Mouse (Mus musculus) bone marrow, adult 2 months (tissue): ENCODE results near the gene Slc44a4.

Experiments used
- CTCF ChIP-seq: fragments of 200-500 bp; IDR thresholded peaks from 2 replicates; pipeline ENCODE4 v1.5.1; 2011; ENCODE audit warnings: low read length, control low read depth; ENCODE audit not compliant: control insufficient read depth, insufficient read depth
- POLR2A ChIP-seq: fragments of 200-500 bp; IDR thresholded peaks from 2 replicates; pipeline ENCODE4 v1.6.1; 2011; ENCODE audit warnings: low read depth, mild to moderate bottlenecking, control low read depth, low read length, borderline replicate concordance; ENCODE audit not compliant: control insufficient read depth

DNA sequence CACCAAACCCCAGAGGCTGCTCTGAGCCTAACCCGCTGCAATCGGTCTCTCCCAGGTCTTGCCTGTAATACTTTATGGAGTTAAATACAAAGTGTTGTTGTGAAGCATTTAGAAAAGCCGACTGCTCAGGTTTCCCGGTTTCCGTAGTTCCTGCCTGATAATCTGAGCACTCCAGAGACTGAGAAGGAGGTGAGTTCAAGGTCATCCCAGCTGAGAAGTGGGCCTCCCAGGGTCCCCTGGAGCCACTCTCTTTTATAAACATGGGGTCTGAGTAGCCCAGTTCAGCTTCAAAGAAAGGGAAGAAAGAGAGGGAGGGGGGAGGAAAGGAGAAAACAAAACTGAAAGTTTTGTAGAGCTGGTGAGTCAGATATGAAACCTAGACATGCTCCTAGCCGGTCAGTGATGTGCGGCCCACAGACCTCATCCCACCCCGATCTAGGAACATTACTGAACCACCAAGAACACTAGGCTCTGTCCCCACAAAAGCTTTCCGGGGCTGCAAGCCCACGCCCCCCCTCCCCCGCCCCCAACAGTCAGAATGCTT lies 34.9 kb upstream of the Slc44a4 start, which contains the start of gene Zbtb12:
- TF ChIP-seq POLR2A: no peak
- no peak for TF ChIP-seq CTCF
